Mouse (Mus musculus) lung, embryonic 14.5 days (tissue): ENCODE results near the gene Rab44. TPM values are rescaled to one million over a fixed set of nuclear protein-coding genes. Genes with fewer than 3 reads are reported as not detected.

ENCODE experiments used
- ATAC-seq: fragments of 200-750 bp; cut with Nextera tagmentation; 2 replicates; pipeline ENCODE4 v1.8.0; 2017; ENCODE audit warnings: mild to moderate bottlenecking, moderate TSS enrichment, moderate library complexity; ENCODE audit not compliant: insufficient read depth
- DNase-seq: peaks from one replicate; pipeline ENCODE4 v3.0.0-alpha.2; 2015
- H3K27ac ChIP-seq: fragments of 300-500 bp; sonication (generic); 2 replicates; pipeline ENCODE4 v1.5.1; 2014; ENCODE audit warnings: low read depth, mild to moderate bottlenecking, moderate library complexity
- H3K27me3 ChIP-seq: fragments of 300-500 bp; sonication (generic); 2 replicates; pipeline ENCODE4 v1.6.1; 2014; ENCODE audit warnings: low read length, control low read depth; ENCODE audit not compliant: insufficient read depth
- H3K36me3 ChIP-seq: fragments of 300-500 bp; sonication (generic); 2 replicates; pipeline ENCODE4 v1.6.1; 2014; ENCODE audit warnings: control low read depth; ENCODE audit not compliant: insufficient read depth
- H3K4me1 ChIP-seq: fragments of 300-500 bp; sonication (generic); 2 replicates; pipeline ENCODE4 v1.6.1; 2014; ENCODE audit warnings: antibody characterized with exemption, control low read depth; ENCODE audit not compliant: insufficient read depth
- H3K4me2 ChIP-seq: fragments of 300-500 bp; sonication (generic); 2 replicates; pipeline ENCODE4 v1.6.1; 2014; ENCODE audit warnings: mild to moderate bottlenecking
- H3K4me3 ChIP-seq: fragments of 300-500 bp; sonication (generic); 2 replicates; pipeline ENCODE4 v1.5.1; 2014; ENCODE audit warnings: low read depth, low read length
- H3K9ac ChIP-seq: fragments of 300-500 bp; sonication (generic); 2 replicates; pipeline ENCODE4 v1.6.1; 2014
- H3K9me3 ChIP-seq: fragments of 300-500 bp; sonication (generic); 2 replicates; pipeline ENCODE4 v1.6.1; 2016; ENCODE audit warnings: low read depth, low read length, control low read depth
- CTCF ChIP-seq: IDR thresholded peaks from 2 replicates; pipeline ENCODE4 v1.5.1; 2016; ENCODE audit warnings: antibody characterized with exemption, low read depth
- WGBS: fragments of 180-500 bp; shearing (Covaris S2); extraction: QIAGEN DNeasy Blood & Tissue Kit; methylation state at CpG from one replicate; pipeline ENCODE4 v1.1.7; 2014; 5-methylcytosine and 5-hydroxymethylcytosine counted together
- polyA plus RNA-seq: library from polyadenylated mRNA; unstranded; fragments of >200 nt; fragmentation: Nextera tagmentation; extraction: Ambion mirVana; gene quantifications from 2 replicates; pipeline ENCODE4 v1.2.1, GENCODE M21; 2014

Rab44 gene
- polyA plus RNA-seq, 1 experiment from 2014 or later = 1.1 TPM

GRCm38 (mm10) chr17:29091348-29091944 is 22.5 kb upstream of the Rab44 start:
- no peak for TF ChIP-seq CTCF
- DNase-seq (peak; percentile 62), ATAC-seq (no peak)
- Histone ChIP-seq H3K9ac (no peak overlapping the region), H3K4me3 (no peak overlapping the region), H3K36me3 (no peaks in the 10 kb centered on the region), H3K4me1 (peaks cover 15% of the 10 kb centered on the region), H3K27me3 (peaks cover 12% of the 10 kb centered on the region), H3K27ac (no peak overlapping the region), H3K9me3 (no peaks in the 10 kb centered on the region), H3K4me2 (0 out of 2 replicates have a peak overlapping the region, but pooled peaks have one; percentile 2)
- 17% methylated on average over 6 of the region's 6 CpGs for WGBS

DNA sequence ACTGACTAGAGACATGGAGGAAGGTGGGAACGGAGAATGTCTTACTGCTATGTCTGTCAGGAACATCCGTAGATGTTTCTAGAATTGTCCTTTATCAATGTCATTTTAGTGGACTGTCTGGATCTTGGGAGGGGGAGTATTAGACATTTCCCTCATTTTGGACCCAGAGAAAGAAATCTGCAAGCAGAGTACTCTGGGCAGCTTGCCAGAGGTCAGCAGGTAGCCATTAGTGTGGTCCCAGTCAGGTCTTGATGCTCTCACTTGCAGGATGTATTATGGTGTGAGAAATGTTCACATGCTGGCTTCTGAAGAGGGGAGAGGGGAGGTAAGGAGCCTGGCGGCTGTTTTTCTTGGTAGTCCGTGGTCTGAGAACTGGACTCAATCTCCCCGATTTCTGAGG is 21.4 kb upstream of the Rab44 start:
- Histone ChIP-seq H3K27me3 (peaks cover 12% of the 10 kb centered on the region), H3K4me2 (no peak overlapping the region), H3K36me3 (no peaks in the 10 kb centered on the region), H3K9me3 (no peaks in the 10 kb centered on the region), H3K4me3 (no peak overlapping the region), H3K9ac (no peak overlapping the region), H3K27ac (no peak overlapping the region), H3K4me1 (peaks cover 15% of the 10 kb centered on the region)
- TF ChIP-seq CTCF = no peak
- no peak for DNase-seq
- 45% methylated on average over 5 of the region's 5 CpGs for WGBS
- no peak for ATAC-seq

DNA sequence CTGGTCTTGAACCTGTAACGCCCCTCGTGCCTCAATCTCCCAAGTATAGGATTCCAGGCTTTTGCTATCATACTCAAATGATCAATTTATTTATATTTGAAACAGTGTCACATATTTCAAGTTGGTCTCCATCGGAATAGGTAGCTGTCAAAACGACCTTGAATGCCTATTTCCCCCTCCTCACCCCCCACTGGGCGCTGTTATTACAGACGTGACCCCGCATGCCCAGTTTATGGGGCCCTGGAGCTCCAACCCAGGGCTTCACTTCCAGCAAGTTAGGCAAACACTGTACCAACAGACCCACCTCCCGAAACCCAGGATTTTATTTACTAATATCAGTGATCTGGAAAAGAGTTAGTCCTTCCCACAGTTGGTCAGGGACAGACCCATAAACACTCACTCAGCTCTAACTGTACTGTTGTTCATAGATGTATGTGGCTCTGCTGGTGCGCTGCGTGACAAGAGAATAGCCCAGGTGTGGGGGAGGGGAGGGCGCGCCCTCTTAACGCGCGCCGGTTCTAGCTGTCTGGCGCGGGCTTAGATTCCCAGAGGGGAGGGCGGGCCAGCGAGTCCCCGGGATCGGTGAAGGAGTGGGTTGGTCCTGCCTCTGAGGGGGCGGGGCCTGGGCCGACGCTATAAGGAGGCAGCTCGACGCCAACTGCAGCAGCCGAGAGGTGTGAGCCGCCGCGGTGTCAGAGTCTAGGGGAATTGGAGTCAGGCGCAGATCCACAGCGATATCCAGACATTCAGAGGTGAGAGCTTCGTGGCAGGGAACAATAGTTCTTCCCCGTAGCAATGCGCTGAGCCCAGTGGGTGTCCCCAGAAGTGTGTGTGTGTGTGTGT is 20.6 kb upstream of the Rab44 start:
- Histone ChIP-seq H3K4me1 (peaks cover 15% of the 10 kb centered on the region), H3K4me2 (peak overlapping the region; percentile 79), H3K9ac (peak overlapping the region; percentile 58; the same call in 1 of the 2 replicates), H3K36me3 (no peaks in the 10 kb centered on the region), H3K27me3 (peaks cover 12% of the 10 kb centered on the region), H3K4me3 (peak overlapping the region; percentile 51), H3K27ac (no peak overlapping the region), H3K9me3 (no peaks in the 10 kb centered on the region)
- 6% methylated on average over 36 of the region's 36 CpGs for WGBS
- peak; percentile 86 for ATAC-seq
- DNase-seq = peak; percentile 91
- no peak for TF ChIP-seq CTCF

DNA sequence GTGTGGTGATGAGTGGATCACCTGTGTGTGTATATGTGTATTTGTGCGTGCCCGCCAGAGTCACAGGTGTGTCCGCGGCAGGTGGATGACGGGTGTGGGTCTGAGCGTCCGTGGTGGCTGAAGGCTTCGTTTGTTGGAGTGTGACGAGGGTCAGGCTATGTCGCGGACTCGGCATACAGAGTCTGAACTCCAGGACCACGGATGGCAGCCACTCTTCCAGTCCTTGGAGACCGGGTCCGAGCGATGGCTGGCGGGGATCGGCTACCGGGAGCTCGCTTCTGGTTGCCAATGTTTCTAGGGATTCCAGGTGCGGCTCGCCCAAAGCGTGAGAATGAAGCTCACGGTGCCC is 20.0 kb upstream of the Rab44 start:
- H3K4me2 ChIP-seq = peak overlapping the region; percentile 79
- peak overlapping the region; percentile 51 for H3K4me3 ChIP-seq
- H3K9ac ChIP-seq = peak overlapping the region; percentile 58
- DNase-seq = peak; percentile 38
- H3K4me1 ChIP-seq = peaks cover 15% of the 10 kb centered on the region
- no peak overlapping the region for H3K27ac ChIP-seq
- under 1% methylated on average over 24 of the region's 24 CpGs for WGBS
- peak; percentile 2; the same call in 1 of the 2 replicates for ATAC-seq
- TF ChIP-seq CTCF = no peak
- H3K36me3 ChIP-seq = no peaks in the 10 kb centered on the region
- peaks cover 12% of the 10 kb centered on the region for H3K27me3 ChIP-seq
- no peaks in the 10 kb centered on the region for H3K9me3 ChIP-seq

DNA sequence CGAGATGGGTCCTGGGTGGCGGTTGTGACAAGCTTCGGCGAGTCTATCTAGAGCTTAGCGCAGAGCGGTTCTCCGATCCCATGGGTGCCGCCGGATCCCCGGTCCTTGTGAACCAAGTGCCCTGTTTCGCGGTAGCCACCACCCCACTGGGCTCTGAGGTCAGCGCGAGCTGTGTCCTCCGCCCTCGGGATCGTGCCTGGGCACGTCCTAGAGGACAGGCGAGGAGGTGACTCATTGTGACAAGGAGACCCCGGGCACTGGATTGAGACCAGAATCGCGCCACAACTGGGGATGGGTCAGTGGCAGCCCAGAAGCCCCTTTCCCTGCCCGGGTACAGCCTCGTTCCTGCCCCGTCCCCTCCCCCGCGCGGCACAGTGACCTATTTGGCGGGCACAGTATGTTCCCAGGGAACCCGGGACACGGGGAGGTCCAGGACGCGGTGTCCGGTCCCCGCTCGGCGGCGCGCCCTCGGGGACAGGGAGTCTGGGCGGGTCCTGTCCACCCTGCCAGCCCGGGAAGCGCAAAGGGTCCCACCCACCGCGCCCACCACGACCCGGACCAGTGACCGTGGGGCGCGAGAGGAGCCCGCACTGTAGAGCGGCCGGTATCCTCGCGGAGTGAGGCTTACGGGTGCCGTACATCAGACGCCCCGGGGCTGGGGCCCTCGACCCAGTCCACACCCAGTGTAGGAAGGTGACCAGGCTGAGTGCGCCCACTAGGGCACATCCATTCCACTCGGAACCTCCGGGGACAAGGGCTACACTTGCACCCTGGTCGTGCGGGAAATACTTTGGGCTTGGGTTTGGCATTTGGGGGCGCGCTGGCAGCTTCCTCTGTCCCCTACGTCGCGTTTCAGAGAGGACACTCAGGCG is 19.4 kb upstream of the Rab44 start:
- under 1% methylated on average over 71 of the region's 71 CpGs for WGBS
- DNase-seq = peak; percentile 28
- peaks cover 15% of the 10 kb centered on the region for H3K4me1 ChIP-seq

GRCm38 (mm10) chr17:29095201-29095733 is 18.7 kb upstream of the Rab44 start:
- Histone ChIP-seq H3K4me2 (peak overlapping the region; percentile 79), H3K36me3 (no peaks in the 10 kb centered on the region), H3K4me3 (peak overlapping the region; percentile 51), H3K27ac (peak overlapping the region; percentile 42), H3K27me3 (peaks cover 12% of the 10 kb centered on the region), H3K9ac (peak overlapping the region; percentile 58), H3K4me1 (peaks cover 15% of the 10 kb centered on the region), H3K9me3 (no peaks in the 10 kb centered on the region)
- DNase-seq = peak; percentile 95
- peak; percentile 69 for ATAC-seq
- TF ChIP-seq CTCF = peak; percentile 99
- under 1% methylated on average over 44 of the region's 44 CpGs for WGBS

More for the DNA sequence above, 19.4 kb upstream of the Rab44 start:
- H3K4me2 ChIP-seq = peak overlapping the region; percentile 79
- H3K27ac ChIP-seq = peak overlapping the region; percentile 42; the same call in 1 of the 2 replicates
- peak overlapping the region; percentile 51 for H3K4me3 ChIP-seq
- H3K9ac ChIP-seq = peak overlapping the region; percentile 58
- no peak for TF ChIP-seq CTCF
- peak; percentile 45 for ATAC-seq
- H3K9me3 ChIP-seq = no peaks in the 10 kb centered on the region
- H3K36me3 ChIP-seq = no peaks in the 10 kb centered on the region
- H3K27me3 ChIP-seq = peaks cover 12% of the 10 kb centered on the region
